Mouse (Mus musculus) embryo, embryonic 11.5 days (tissue): Measurements from ENCODE around the gene Rnf180.

Source experiments
- DNase-seq: peaks from one replicate; pipeline ENCODE4 v3.0.0-alpha.2; 2012; ENCODE audit warnings: low read depth, low spot score

Rnf180 gene

GRCm38 (mm10) chr13:105250767-105251166 is 43.8 kb downstream of the Rnf180 start:
- no peak for DNase-seq

DNA sequence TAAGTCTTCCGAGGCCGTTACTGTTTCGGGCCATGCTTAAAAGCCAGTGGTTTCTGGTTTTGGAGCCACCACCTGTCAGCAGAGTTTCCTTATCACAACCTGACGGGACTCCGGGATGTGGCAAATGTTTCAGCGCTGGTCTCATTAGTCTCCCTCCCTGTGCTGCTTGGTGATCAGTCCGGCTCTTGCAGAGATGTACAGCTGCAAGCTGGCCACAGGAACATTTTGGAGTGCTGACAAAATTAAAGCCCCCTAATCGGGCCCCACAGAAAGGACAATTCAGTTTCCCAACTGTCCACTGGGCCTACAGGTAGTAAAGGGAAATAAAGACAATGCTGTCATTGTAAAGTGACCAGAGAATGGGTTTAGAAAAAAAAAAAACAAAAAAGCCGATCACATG is 44.4 kb downstream of the Rnf180 start:
- DNase-seq: no peak

GRCm38 (mm10) chr13:105249599-105249998 is 45.0 kb downstream of the Rnf180 start:
- no peak for DNase-seq

DNA sequence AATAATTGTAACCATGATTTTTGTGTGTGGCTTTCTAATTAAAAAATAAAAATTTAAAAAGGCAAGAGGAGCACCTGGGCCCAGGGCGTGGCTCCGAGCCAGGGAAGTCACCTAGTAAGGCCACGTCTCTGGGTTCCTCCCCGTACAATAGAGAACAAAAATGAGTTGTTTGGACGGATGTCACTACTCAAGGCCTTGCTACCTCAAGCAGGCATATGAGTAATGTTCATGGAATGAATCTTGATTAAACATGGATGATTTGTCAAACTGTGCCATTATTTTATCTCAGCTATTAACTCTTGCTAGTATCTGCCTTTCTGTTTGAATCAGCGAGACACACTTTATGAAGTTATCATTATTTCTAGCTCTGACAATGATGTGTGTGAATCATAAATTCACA is 46.9 kb downstream of the Rnf180 start:
- no peak for DNase-seq

GRCm38 (mm10) chr13:105240810-105241209 is 53.8 kb downstream of the Rnf180 start:
- DNase-seq: no peak

GRCm38 (mm10) chr13:105227126-105227525 is 67.5 kb downstream of the Rnf180 start:
- DNase-seq: no peak

DNA sequence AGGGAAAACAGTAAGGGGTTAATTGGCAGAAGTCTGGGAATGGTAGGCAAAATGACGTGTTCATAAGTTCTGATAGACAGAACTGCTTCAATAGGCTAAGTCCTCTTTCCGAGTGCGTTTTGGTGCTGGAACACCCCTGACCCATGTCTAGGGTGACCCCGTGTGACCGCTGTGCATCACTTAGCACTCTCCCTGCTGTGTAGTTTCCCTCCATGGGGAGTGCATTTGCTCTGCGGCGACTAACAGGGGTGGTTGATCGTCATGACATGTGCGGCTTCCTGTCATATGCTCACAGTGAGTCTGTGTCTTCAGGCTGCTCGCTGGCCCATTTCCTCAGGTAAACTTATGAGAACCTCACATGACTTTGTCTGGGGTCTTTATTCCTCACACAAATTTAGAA is 70.6 kb downstream of the Rnf180 start:
- DNase-seq: no peak

DNA sequence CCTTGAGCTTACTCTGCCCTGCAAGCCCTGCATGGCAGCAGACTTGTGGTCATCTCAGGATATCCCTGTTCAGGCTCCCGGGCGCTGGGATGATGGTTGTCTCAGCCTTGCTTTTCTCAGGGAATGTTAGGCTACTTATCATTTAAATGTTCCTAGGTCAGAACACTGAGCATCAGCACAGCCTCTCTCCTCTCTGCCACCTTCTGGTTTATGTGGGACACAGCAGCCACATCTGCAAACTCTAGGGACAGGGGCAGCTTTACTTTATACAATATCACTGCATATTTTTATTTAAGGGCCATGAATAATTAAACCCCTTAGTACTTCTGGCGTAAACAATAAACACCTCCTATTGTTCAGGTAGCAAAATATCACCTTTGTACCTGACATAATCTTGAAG is 71.5 kb downstream of the Rnf180 start:
- no peak for DNase-seq

GRCm38 (mm10) chr13:105222016-105222725 is 72.4 kb downstream of the Rnf180 start:
- no peak for DNase-seq

DNA sequence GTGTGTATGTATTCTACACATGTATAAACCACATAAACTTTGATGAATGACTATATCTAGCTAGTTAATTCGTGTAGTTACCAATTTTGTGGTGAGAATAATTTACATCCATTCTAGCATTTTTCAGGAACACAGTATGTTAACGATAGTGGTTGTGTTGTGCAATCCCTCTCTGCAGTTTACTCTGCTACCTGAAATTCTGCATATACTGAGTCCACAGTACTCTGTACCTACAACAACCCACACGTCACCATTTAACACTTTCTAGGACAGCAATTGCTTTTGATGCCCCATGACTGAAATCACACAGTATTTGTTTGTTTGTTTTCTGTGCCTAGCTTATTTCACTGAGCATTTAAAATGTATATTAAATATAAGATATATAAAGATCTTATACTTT is 83.9 kb downstream of the Rnf180 start:
- DNase-seq: no peak

GRCm38 (mm10) chr13:105203851-105204250 is 90.8 kb downstream of the Rnf180 start:
- no peak for DNase-seq

DNA sequence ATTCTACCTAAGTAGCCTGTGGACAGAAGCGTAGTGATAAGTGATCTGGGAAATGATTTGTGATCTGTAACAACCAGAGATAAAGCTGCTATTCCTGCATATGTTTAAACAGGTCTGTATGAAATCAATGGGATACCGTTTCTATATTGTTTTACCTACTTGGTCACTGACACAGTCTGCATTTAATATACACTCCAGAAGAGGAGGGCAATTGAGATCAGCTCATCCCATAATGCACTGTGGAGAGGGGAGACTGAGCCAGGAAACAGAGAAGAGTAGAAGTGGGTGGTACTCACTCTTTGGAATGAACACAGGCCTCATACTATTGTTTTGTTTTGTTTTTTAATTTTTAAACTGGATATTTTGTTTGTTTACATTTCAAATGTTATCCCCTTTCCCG is 96.0 kb downstream of the Rnf180 start:
- no peak for DNase-seq

- no peak for DNase-seq
Measured at GRCm38 (mm10) chr13:105198028-105198427, 96.6 kb downstream of the Rnf180 start.

GRCm38 (mm10) chr13:105193583-105193982 is 101.0 kb downstream of the Rnf180 start:
- no peak for DNase-seq

- no peak for DNase-seq
Measured at GRCm38 (mm10) chr13:105188730-105189129, 105.9 kb downstream of the Rnf180 start.

GRCm38 (mm10) chr13:105180781-105181180 is 113.8 kb downstream of the Rnf180 start:
- no peak for DNase-seq

- DNase-seq: no peak
Measured at GRCm38 (mm10) chr13:105165441-105165840, 129.2 kb downstream of the Rnf180 start.

GRCm38 (mm10) chr13:105153955-105154354 is 140.7 kb downstream of the Rnf180 start:
- DNase-seq: no peak

- DNase-seq: no peak
Measured at GRCm38 (mm10) chr13:105150006-105150405, 144.6 kb downstream of the Rnf180 start.

GRCm38 (mm10) chr13:105147795-105148418 is 146.7 kb downstream of the Rnf180 start:
- DNase-seq: no peak

DNA sequence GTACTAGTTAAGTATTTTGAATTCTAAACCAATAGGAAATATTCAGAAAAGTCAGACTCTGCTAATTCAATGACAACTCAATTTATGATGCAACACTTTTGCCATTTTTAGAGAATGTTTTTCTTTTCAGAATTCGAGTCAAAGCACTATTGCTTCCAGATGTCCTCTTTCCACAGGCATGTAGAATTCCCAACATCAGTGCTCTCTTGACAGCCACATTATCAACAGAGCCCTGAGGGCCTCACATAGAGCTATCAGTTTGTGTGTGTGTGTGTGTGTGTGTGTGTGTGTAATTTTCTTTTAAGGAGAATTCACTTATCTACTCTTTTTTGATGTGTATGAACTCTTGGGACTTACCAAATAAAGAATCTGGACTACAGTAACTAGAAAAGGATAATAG is 147.8 kb downstream of the Rnf180 start:
- no peak for DNase-seq

- DNase-seq: no peak
Measured at GRCm38 (mm10) chr13:105139881-105140280, 154.7 kb downstream of the Rnf180 start.

GRCm38 (mm10) chr13:105134397-105134796 is 160.2 kb downstream of the Rnf180 start:
- DNase-seq: no peak
